Mouse (Mus musculus) retina, postnatal 7 days (tissue): ENCODE data around the gene Gm11567.
"Not testable (repeated sequence)": the region's sequence is repeated elsewhere in the genome, so short reads cannot be mapped to it uniquely, and the experiment has no call there.

Experiments used
- DNase-seq: peaks from one replicate; pipeline ENCODE4 v3.0.0-alpha.2; 2012; ENCODE audit warnings: low read depth, low spot score

Gene Gm11567

DNA sequence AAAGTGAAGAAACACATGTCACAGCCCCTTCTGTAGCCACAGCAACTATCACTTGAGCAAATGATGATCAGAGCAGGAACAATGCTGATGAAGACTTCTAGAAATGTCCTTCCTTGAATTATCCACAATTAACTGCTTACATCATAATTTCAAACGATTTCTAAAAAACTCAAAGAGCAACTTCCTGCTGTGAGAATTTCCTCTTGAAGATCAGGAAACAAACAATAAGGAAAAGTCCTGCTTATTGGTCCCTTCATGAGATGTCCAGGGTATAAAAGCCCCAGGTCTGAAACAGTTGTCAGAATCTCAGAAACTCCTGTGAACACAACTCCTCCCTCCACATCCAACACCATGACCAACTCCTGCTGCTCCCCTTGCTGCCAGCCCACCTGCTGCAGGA lies at the start of gene Gm11567:
TSS of gene Gm11567 (plus strand) at position 301 of the 400 bp plus-strand sequence.
- not testable (repeated sequence) for DNase-seq

DNA sequence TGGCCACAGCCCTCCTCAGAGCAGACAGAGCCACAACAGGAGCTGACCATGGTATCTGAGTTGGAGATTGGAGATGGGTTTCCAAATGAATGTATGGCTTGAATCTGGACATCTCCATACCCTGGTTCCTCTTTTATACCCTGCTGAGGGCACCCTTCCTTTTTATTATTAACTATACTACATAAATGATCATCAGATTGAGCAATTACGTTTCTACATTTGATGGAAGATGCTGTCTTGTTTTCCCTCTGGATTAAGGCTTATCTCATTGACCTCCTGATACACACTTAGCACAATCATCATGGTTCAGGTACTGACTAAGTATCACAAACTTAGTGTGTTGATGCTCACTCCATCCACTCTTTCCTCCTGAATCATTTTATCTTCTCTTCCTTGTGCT lies 41.0 kb upstream of the Gm11567 start, which contains the start of gene 2300003K06Rik:
TSS of gene 2300003K06Rik (minus strand) at position 101 of the 400 bp plus-strand sequence.
- no peak for DNase-seq

DNA sequence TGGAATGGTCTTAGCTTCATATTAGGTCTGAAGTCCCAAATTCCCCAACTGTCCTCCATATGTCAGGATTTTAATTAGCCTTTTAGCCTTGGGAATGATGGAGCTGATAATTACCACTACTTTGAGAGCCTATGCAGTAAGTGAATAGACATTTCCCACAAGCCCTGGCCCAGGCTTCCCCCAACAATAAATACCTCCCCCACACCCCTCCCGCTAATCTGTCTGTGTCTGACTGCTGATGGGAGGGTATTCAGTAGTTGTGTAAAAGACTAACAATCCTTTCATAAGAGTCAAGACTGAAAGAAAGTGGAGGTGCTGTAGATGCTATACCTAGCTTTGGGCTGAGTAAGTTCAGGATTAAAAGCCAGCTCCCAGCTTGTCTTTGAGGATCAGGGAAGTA lies 36.8 kb upstream of the Gm11567 start:
- DNase-seq = no peak

DNA sequence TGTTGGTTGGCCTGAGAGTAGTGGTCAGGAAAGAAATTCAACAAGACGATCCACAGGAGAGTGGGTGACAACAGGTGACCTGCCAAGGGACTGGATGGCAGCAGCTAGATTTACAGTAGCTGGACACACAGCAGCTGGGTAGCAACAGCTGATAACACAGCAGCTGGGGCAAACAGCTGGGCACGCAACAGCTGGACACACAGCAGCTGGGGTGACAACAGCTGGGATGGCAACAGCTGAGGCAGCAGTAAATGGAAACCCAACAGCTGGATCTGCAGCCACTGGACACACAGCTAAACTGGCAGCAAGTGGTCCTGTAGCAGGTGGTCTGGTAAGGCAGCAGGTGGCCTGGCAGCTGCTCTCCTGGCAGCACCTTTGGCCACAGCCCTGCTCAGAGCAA lies 32.2 kb upstream of the Gm11567 start:
- no peak for DNase-seq

DNA sequence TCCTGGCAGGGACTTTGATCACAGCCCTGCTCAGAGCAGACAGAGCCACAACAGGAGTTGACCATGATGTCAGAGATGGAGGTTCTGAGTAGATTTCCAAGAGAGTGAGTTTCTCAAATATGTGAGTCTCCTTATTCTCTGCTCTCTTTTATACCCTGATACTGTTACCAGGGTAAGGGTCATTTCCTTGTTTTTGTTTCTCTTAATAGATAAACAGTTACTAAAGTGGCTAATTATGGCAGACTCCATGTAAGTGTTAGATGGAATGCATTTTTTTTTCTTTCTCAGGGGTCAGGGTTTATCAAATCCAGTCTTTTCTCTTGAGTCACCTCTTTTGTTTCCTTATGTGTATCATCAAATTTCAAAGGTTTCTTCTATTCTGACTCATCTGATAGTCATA lies 27.5 kb upstream of the Gm11567 start, which contains the start of gene Krtap4-16:
TSS of gene Krtap4-16 (minus strand) at position 101 of the 400 bp plus-strand sequence.
- DNase-seq = no peak

DNA sequence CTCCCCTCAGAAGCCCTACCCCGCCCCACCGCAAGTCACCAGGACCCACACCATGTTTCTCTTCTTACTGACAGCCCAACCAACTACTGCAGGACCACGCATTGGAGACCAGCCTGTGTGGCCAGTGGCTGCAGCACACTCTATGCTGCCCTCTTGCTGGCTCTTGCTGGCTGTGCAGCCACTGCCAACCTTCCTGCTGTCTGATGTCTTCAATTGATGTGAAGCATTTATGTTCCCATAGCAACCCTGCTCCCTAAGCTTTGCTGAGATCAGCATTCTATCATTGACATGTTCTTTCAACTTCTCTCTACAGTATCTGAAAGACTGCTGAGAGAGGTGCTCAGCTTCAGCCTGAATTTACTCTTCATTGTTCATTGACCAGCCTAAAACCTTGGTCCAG lies 24.9 kb upstream of the Gm11567 start:
- no peak for DNase-seq

DNA sequence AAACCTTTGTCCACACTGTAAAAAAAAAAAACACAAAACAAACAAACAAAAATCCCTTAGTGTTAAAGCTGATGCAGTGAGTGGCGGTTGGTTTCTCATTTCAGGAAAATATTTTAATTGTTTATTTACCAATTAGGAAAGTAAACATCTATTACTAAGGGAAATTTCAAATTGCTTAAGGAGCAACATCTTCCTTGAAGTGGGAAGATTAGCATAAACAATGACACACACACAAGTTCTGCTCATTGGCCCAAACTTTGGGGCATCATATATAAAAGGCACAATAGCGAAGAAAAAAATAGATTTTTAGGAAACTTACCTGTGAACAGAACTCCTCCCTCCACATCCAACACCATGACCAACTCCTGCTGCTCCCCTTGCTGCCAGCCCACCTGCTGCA lies 21.4 kb upstream of the Gm11567 start, which contains the start of gene Gm11568:
TSS of gene Gm11568 (plus strand) at position 301 of the 400 bp plus-strand sequence.
- no peak for DNase-seq

DNA sequence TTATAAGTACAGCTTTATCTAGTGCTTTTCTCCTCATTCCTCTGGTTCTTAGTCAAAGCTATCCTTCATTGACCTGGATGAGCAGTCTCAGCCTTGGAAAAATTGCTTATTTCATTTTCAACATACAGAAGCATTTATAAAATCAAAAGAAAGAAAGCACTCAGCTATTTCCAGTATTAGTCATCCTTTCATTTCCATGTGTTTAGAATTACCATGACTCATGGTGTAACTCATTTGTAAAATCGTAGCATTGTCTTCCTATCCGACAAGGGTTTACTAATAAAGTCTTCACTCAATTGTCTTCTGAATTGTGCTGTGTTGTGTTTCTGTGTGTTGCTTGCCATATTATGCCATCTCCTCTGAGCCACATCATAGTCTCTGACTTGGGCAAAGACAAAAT lies 20.2 kb upstream of the Gm11567 start:
- no peak for DNase-seq

DNA sequence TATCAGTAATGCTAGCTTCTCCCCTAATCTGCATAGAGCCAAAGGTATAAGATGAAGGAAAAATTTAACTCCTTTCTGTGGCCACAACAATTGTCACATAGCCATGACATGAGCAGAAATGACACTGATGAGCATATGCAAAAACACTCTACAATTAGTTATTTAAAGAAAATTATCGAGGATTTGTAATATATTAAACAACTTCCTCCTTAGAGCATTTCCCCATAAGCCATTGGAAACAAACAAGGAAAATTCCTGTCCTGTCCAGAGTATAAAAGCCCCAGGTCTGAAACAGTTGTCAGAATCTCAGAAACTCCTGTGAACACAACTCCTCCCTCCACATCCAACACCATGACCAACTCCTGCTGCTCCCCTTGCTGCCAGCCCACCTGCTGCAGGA lies 14.8 kb upstream of the Gm11567 start, which contains the start of gene Gm11559:
TSS of gene Gm11559 (plus strand) at position 301 of the 400 bp plus-strand sequence.
- not testable (repeated sequence) for DNase-seq

DNA sequence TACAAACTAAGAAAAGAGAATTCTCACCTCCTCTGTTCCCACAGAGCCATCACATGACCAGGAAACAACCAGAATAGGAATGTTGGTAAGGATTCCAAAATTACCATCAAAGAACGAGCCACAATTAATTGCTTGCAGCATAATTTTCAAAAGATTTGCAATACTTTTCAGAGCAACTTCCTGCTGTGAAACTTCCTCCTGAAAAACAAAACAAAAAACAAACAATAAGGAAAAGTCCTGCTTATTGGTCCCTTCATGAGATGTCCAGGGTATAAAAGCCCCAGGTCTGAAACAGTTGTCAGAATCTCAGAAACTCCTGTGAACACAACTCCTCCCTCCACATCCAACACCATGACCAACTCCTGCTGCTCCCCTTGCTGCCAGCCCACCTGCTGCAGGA lies 5.9 kb upstream of the Gm11567 start, which contains the start of gene Krtap9-1:
TSS of gene Krtap9-1 (plus strand) at position 301 of the 400 bp plus-strand sequence.
- DNase-seq = not testable (repeated sequence)

DNA sequence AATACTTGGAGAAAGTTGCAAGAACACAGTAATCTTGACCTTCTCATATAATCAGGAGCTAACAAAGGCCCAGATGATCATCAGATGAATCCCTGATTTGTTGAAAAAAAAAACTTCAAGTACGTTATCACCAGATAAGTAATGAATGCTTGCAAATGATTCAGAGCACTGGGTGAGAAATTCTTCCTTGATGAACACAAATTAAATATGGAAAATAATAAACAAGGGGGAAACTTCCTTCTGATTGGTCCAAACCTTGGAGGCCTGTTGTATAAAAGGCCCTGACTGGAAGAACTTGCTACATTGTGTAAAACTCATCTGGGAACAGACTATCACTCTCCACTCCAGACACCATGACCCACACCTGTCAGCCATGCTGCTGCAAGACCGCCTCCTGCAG lies 28.6 kb downstream of the Gm11567 start, which contains the start of gene Krtap31-1:
TSS of gene Krtap31-1 (plus strand) at position 301 of the 400 bp plus-strand sequence.
- DNase-seq = no peak

DNA sequence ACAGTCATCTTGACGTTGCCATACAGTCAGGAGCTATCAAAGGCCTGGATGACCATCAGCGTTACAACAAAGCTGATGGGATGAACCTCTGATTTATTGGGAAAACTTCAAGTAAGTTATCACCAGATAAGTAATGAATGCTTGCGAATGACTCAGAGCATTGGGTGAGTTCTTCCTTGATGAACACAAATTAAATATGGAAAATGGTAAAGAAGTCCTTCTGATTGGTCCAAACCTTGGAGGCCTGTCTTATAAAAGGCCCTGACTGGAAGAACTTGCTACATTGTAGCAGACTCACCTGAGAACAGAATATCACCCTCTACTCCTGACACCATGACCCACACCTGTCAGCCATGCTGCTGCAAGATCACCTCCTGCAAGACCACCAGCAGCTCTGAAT lies 35.5 kb downstream of the Gm11567 start, which contains the start of gene Gm11565:
TSS of gene Gm11565 (plus strand) at position 301 of the 400 bp plus-strand sequence.
- no peak for DNase-seq
